Mouse (Mus musculus) Patski (cell line): ENCODE measurements around the gene Nfkbia. TPM values are rescaled to one million over a fixed set of nuclear protein-coding genes. Genes with fewer than 3 reads are reported as not detected.
A peak's percentile ranks its signal among the peaks of the same experiment; 100 is the strongest.

Source experiments
- ATAC-seq: fragments of 100-300 bp; one replicate; pipeline ENCODE4 v1.8.0; 2021
- CTCF ChIA-PET: fragments of 350-600 bp; sonication (Branson Sonifier 250); formaldehyde crosslinking; loops from one replicate; lab custom pipeline; 2022; ENCODE audit warnings: inconsistent platforms; lab: Charles Lee
- POLR2A ChIA-PET: fragments of 350-600 bp; sonication (Branson Sonifier 250); formaldehyde crosslinking; loops from one replicate; lab custom pipeline; 2022; ENCODE audit warnings: antibody characterized with exemption, inconsistent platforms; lab: Charles Lee
- DNase-seq: peaks from one replicate; pipeline ENCODE4 v3.0.0-alpha.2; 2011; ENCODE audit warnings: low read depth, low spot score
- H3K27me3 ChIP-seq: fragments of 371-371 bp; one replicate; pipeline ENCODE4 v1.5.1; 2021
- CTCF ChIP-seq: fragments of 100-300 bp; IDR thresholded peaks from one replicate; pipeline ENCODE4 v1.5.1; 2021
- in situ Hi-C: fragments of 300-500 bp; cut with MboI; formaldehyde crosslinking; loops from 3 replicates; pipeline ENCODE4 v1.11.1; 2018; ENCODE audit warnings: low pct_unique_long_range_greater_than_20kb, mixed read lengths
- polyA plus RNA-seq: library from polyadenylated mRNA; unstranded; gene quantifications from one replicate; pipeline ENCODE4 v1.2.3, GENCODE M21; 2021

Gene Nfkbia
- polyA plus RNA-seq, 1 experiment from 2014 or later: 47.7 TPM

GRCm38 (mm10) chr12:55506029-55506330 lies 13.5 kb upstream of the Nfkbia start:
- TF ChIP-seq CTCF: peak; percentile 63
- ChIA-PET CTCF (no interaction called here), POLR2A (no interaction called here)
- no peak for DNase-seq
- in situ Hi-C loops: no loop called here
- no peaks in the 10 kb centered on the region for H3K27me3 ChIP-seq
- ATAC-seq: no peak

- ChIA-PET POLR2A (interaction anchor here (0.6 to 1.4 kb wide), 2 partner anchors 10 to 134 kb away, joined by 3 read pairs; no protein-coding TSS in a partner anchor), CTCF (interaction anchor here (2.4 kb wide), 1 partner anchor 192 kb away, joined by 5 read pairs; no protein-coding TSS in a partner anchor)
- DNase-seq (no peak), ATAC-seq (no peak)
- no peak for TF ChIP-seq CTCF
- no peaks in the 10 kb centered on the region for H3K27me3 ChIP-seq
- in situ Hi-C loops: no loop called here
These were observed 13.0 kb upstream of the Nfkbia start for GRCm38 (mm10) chr12:55505314-55506028.

- no peak for DNase-seq
- TF ChIP-seq CTCF: no peak
- ChIA-PET POLR2A (interaction anchor here (1.1 kb wide), 1 partner anchor 126 kb away, joined by 4 read pairs; no protein-coding TSS in a partner anchor), CTCF (interaction anchor here (0.6 to 1.9 kb wide), 13 partner anchors 10 to 198 kb away, joined by 3 to 6 read pairs (median 4); no protein-coding TSS in a partner anchor)
- ATAC-seq: peak; percentile 75
- H3K27me3 ChIP-seq: no peaks in the 10 kb centered on the region
- in situ Hi-C loops: loop anchor here (5.0 kb wide), 1 partner anchor 182 kb away; no protein-coding TSS in a partner anchor
These were observed 6.6 kb upstream of the Nfkbia start for GRCm38 (mm10) chr12:55499031-55499430.

GRCm38 (mm10) chr12:55497737-55498136 lies 5.3 kb upstream of the Nfkbia start:
- ATAC-seq (no peak), DNase-seq (no peak)
- POLR2A ChIA-PET: interaction anchor here (1.1 kb wide), 1 partner anchor 125 kb away, joined by 4 read pairs; no protein-coding TSS in a partner anchor
- TF ChIP-seq CTCF: no peak
- H3K27me3 ChIP-seq: no peaks in the 10 kb centered on the region
- in situ Hi-C loops: loop anchor here (5.0 kb wide), 1 partner anchor 180 kb away; no protein-coding TSS in a partner anchor
- CTCF ChIA-PET: interaction anchor here (1.4 to 1.9 kb wide), 4 partner anchors 119 to 184 kb away, joined by 3 to 5 read pairs (median 4); no protein-coding TSS in a partner anchor

GRCm38 (mm10) chr12:55495902-55496605 lies 3.6 kb upstream of the Nfkbia start:
- ChIA-PET CTCF (interaction anchor here (0.9 to 3.3 kb wide), 8 partner anchors 124 to 181 kb away, joined by 4 to 14 read pairs (median 6); no protein-coding TSS in a partner anchor), POLR2A (interaction anchor here (0.6 to 1.5 kb wide), 5 partner anchors 9 to 124 kb away, joined by 3 to 4 read pairs (median 3); no protein-coding TSS in a partner anchor)
- DNase-seq (no peak), ATAC-seq (no peak)
- in situ Hi-C loops: loop anchor here (5.0 kb wide), 1 partner anchor 179 kb away; no protein-coding TSS in a partner anchor
- TF ChIP-seq CTCF: no peak
- H3K27me3 ChIP-seq: no peaks in the 10 kb centered on the region

- POLR2A ChIA-PET: interaction anchor here (0.6 to 1.5 kb wide), 5 partner anchors 9 to 123 kb away, joined by 3 to 4 read pairs (median 3); no protein-coding TSS in a partner anchor
- in situ Hi-C loops: loop anchor here (5.0 kb wide), 1 partner anchor 178 kb away; no protein-coding TSS in a partner anchor
- DNase-seq: no peak
- no peak for ATAC-seq
- H3K27me3 ChIP-seq: no peaks in the 10 kb centered on the region
- no peak for TF ChIP-seq CTCF
- CTCF ChIA-PET: interaction anchor here (0.6 to 3.3 kb wide), 12 partner anchors 82 to 180 kb away, joined by 3 to 14 read pairs (median 4); no protein-coding TSS in a partner anchor
These were observed 2.9 kb upstream of the Nfkbia start for GRCm38 (mm10) chr12:55495114-55495901.

- no peak for ATAC-seq
- DNase-seq: no peak
- no peak for TF ChIP-seq CTCF
- in situ Hi-C loops: loop anchor here (5.0 kb wide), 1 partner anchor 96 kb away; no protein-coding TSS in a partner anchor
- H3K27me3 ChIP-seq: no peaks in the 10 kb centered on the region
- ChIA-PET CTCF (interaction anchor here (0.5 to 3.3 kb wide), 6 partner anchors 28 to 1682 kb away, joined by 3 to 14 read pairs (median 4); no protein-coding TSS in a partner anchor), POLR2A (interaction anchor here (1.6 to 1.7 kb wide), 2 partner anchors 105 to 115 kb away, joined by 3 to 4 read pairs; no protein-coding TSS in a partner anchor)
These were observed 934 bp upstream of the Nfkbia start for GRCm38 (mm10) chr12:55493381-55493780.

GRCm38 (mm10) chr12:55492941-55493340 lies 494 bp upstream of the Nfkbia start:
- CTCF ChIA-PET: interaction anchor here (0.5 to 3.3 kb wide), 5 partner anchors 28 to 1683 kb away, joined by 3 to 14 read pairs (median 4); no protein-coding TSS in a partner anchor
- no peak for DNase-seq

More at GRCm38 (mm10) chr12:55492941-55493340, 494 bp upstream of the Nfkbia start:
- in situ Hi-C loops: loop anchor here (5.0 kb wide), 1 partner anchor 96 kb away; no protein-coding TSS in a partner anchor
- POLR2A ChIA-PET: interaction anchor here (1.0 to 1.7 kb wide), 3 partner anchors 104 to 168 kb away, joined by 3 to 4 read pairs (median 3); no protein-coding TSS in a partner anchor
- H3K27me3 ChIP-seq: no peaks in the 10 kb centered on the region
- no peak for TF ChIP-seq CTCF
- ATAC-seq: no peak
